Mouse (Mus musculus) CH12.LX (cell line): ENCODE data around the gene Slc26a10. TPM values are rescaled to one million over a fixed set of nuclear protein-coding genes. Genes with fewer than 3 reads are reported as not detected.
A peak's percentile ranks its signal among the peaks of the same experiment; 100 is the strongest.

Experiments used
- DNase-seq: peaks from one replicate; pipeline ENCODE4 v3.0.0-alpha.2; 2013; ENCODE audit errors: extremely low read depth
- H3K27ac ChIP-seq: 2 replicates; pipeline ENCODE4 v1.5.1; 2012; ENCODE audit warnings: low read depth, mild to moderate bottlenecking, control low read depth, moderate library complexity; ENCODE audit not compliant: insufficient read depth
- H3K27me3 ChIP-seq: replicated peaks from 2 replicates; pipeline ENCODE3; 2012; ENCODE audit warnings: inconsistent platforms
- H3K36me3 ChIP-seq, 2 experiments: replicated peaks in 1 of 2; 2 replicates each; pipeline versions ENCODE3 to v1.6.1; 2012; ENCODE audit warnings: inconsistent platforms in 1 of 2, low read length in 1 of 2, mild to moderate bottlenecking in 1 of 2, mixed read lengths in 1 of 2, moderate library complexity in 1 of 2; ENCODE audit not compliant: control insufficient read depth in 1 of 2, insufficient read depth in 1 of 2
- H3K4me1 ChIP-seq, 2 experiments: 2 replicates each; pipeline ENCODE4 v1.6.1; 2012; ENCODE audit warnings: inconsistent platforms in 1 of 2, moderate library complexity in 1 of 2; ENCODE audit not compliant: insufficient read depth in 2 of 2, control insufficient read depth in 1 of 2
- H3K4me2 ChIP-seq: 2 replicates; pipeline ENCODE4 v1.6.1; 2012; ENCODE audit warnings: low read depth, mild to moderate bottlenecking, control low read depth; ENCODE audit not compliant: poor library complexity, insufficient read depth, severe bottlenecking
- H3K4me3 ChIP-seq, 3 experiments: fragments of 150-350 bp in 1 of 3; sonication (generic) in 1 of 3; replicated peaks in 1 of 3; 2 replicates each; pipeline versions ENCODE3 to v1.5.1; 2011 to 2012; ENCODE audit warnings: low read depth in 2 of 3, low read length in 2 of 3, mild to moderate bottlenecking in 2 of 3, moderate library complexity in 2 of 3, control low read depth in 1 of 3, improper control_type of control experiment in 1 of 3, inconsistent platforms in 1 of 3, mixed read lengths in 1 of 3; ENCODE audit not compliant: poor library complexity in 1 of 3
- H3K79me2 ChIP-seq: replicated peaks from 2 replicates; pipeline ENCODE4 v1.6.1; 2012; ENCODE audit warnings: mild to moderate bottlenecking, moderate library complexity; ENCODE audit not compliant: control insufficient read depth, poor library complexity, insufficient read depth, severe bottlenecking; ENCODE audit errors: extremely low read depth
- H3K9ac ChIP-seq: 2 replicates; pipeline ENCODE4 v1.6.1; 2012; ENCODE audit warnings: low read depth, mild to moderate bottlenecking, control low read depth, moderate library complexity; ENCODE audit not compliant: insufficient read depth
- H3K9me3 ChIP-seq: replicated peaks from 2 replicates; pipeline ENCODE3; 2012; ENCODE audit warnings: low read length, inconsistent platforms, mixed read lengths
- CTCF ChIP-seq, 2 experiments: IDR thresholded peaks in 1 of 2; conservative IDR thresholded peaks in 1 of 2; 2 replicates each; pipeline ENCODE4 v1.5.1; 2011 to 2012; ENCODE audit warnings: low read depth in 2 of 2, low read length in 2 of 2, improper control_type of control experiment in 1 of 2, inconsistent platforms in 1 of 2, mild to moderate bottlenecking in 1 of 2, moderate library complexity in 1 of 2
- E2F4 ChIP-seq: IDR thresholded peaks from 2 replicates; pipeline ENCODE4 v1.6.1; 2011; ENCODE audit warnings: low read depth, low read length, improper control_type of control experiment; ENCODE audit not compliant: insufficient replicate concordance
- EP300 ChIP-seq: IDR thresholded peaks from 2 replicates; pipeline ENCODE4 v1.6.1; 2011; ENCODE audit warnings: low read length, improper control_type of control experiment
- HCFC1 ChIP-seq: IDR thresholded peaks from 2 replicates; pipeline ENCODE4 v1.6.1; 2012; ENCODE audit warnings: low read depth, mild to moderate bottlenecking, inconsistent platforms, low read length, improper control_type of control experiment
- JUN ChIP-seq: IDR thresholded peaks from 2 replicates; pipeline ENCODE4 v1.6.1; 2011; ENCODE audit warnings: low read depth, mild to moderate bottlenecking, low read length, improper control_type of control experiment, moderate library complexity; ENCODE audit not compliant: insufficient read depth
- MAX ChIP-seq: IDR thresholded peaks from 2 replicates; pipeline ENCODE4 v1.6.1; 2011; ENCODE audit warnings: low read length, improper control_type of control experiment
- MAZ ChIP-seq: IDR thresholded peaks from 2 replicates; pipeline ENCODE4 v1.6.1; 2012; ENCODE audit warnings: low read depth, mild to moderate bottlenecking, inconsistent platforms, low read length, improper control_type of control experiment, moderate library complexity
- NELFE ChIP-seq: IDR thresholded peaks from 2 replicates; pipeline ENCODE4 v1.6.1; 2011; ENCODE audit warnings: low read depth, low read length, improper control_type of control experiment
- RAD21 ChIP-seq: IDR thresholded peaks from 2 replicates; pipeline ENCODE4 v1.6.1; 2011; ENCODE audit warnings: low read depth, mild to moderate bottlenecking, low read length, improper control_type of control experiment, moderate library complexity
- SMC3 ChIP-seq: IDR thresholded peaks from 2 replicates; pipeline ENCODE4 v1.6.1; 2011; ENCODE audit warnings: low read depth, low read length, improper control_type of control experiment
- UBTF ChIP-seq: IDR thresholded peaks from 2 replicates; pipeline ENCODE4 v1.6.1; 2012; ENCODE audit warnings: low read depth, mild to moderate bottlenecking, inconsistent platforms, low read length, improper control_type of control experiment, moderate library complexity
- ZC3H11A ChIP-seq: IDR thresholded peaks from 2 replicates; pipeline ENCODE4 v1.6.1; 2012; ENCODE audit warnings: low read depth, mild to moderate bottlenecking, inconsistent platforms, low read length, improper control_type of control experiment
- dilution Hi-C: fragments of 300-500 bp; cut with MboI; formaldehyde crosslinking; loops from 2 replicates; pipeline ENCODE4 v1.14.3; 2020; ENCODE audit warnings: low sequenced_read_pairs; ENCODE audit not compliant: extremely low pct_unique_long_range_greater_than_20kb, extremely low pct_ligation_motif_present
- in situ Hi-C: fragments of 300-500 bp; cut with MboI; formaldehyde crosslinking; loops from 3 replicates; pipeline ENCODE4 v1.14.3; 2019; ENCODE audit warnings: low sequenced_read_pairs, low pct_ligation_motif_present, low pct_unique_long_range_greater_than_20kb, mixed read lengths
- polyA plus RNA-seq: library from polyadenylated mRNA; unstranded; fragments of >175 nt; gene quantifications from 2 replicates; pipeline ENCODE4 v1.2.1, GENCODE M21; 2012; ENCODE audit warnings: low read depth; ENCODE audit not compliant: insufficient read length
- total RNA-seq, 2 experiments: library from RNA; depleted of rRNA; stranded (reverse); fragments of 300-350 nt in 1 of 2; fragments of >200 nt in 1 of 2; gene quantifications; 2 replicates each; pipeline ENCODE4 v1.2.3; 2012 to 2014

Slc26a10 gene
- total and polyA plus RNA-seq, 3 experiments = 0.05 to 1.7 (median 0.16) TPM

GRCm38 (mm10) chr10:127176756-127177155, 3.7 kb downstream of the Slc26a10 start:
- TF ChIP-seq HCFC1 (no peak), MAZ (0 out of 2 replicates have a peak, but pooled peaks have one; percentile 51), ZC3H11A (no peak), MAX (no peak)
- peak overlapping the region; percentile 96 for H3K4me2 ChIP-seq
- no peak for DNase-seq
- no peaks in the 10 kb centered on the region for H3K79me2 ChIP-seq
- H3K27me3 ChIP-seq = peaks cover 29% of the 10 kb centered on the region
- no peaks in the 10 kb centered on the region for H3K9me3 ChIP-seq
- peaks cover 0 to 9% of the 10 kb centered on the region in 2 experiments; a peak in 2 of 4 replicates for H3K4me1 ChIP-seq
- peak overlapping the region in 2 of 3 experiments; percentile 52 to 62 for H3K4me3 ChIP-seq
- no peak overlapping the region for H3K27ac ChIP-seq
- in situ Hi-C loops (loop anchor here (5.0 kb wide), 1 partner anchor 46 kb away; no protein-coding TSS in a partner anchor), dilution Hi-C loops (no loop called here)
- peak overlapping the region; percentile 28; the same call in 1 of the 2 replicates for H3K9ac ChIP-seq
- H3K36me3 ChIP-seq = peaks cover 0 to 5% of the 10 kb centered on the region in 2 experiments

DNA sequence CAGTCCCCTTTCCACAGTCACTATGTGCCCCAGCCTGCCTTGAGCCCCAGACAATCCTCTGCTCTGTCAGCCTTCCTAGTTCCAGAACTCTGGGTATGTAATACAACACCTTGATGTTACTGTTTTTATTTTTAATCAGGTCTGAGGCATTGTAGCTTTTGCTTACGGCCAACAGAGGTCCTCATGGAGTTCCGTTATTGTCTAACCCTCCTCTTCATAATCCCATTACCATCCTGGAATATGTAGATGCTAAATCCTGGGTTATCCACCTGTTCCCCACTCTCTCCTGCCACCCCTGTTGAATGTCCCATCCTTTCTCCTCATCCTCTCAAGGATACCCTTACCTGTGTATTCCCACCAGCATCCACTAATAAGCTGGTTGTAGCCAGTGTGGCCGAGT, 4.2 kb downstream of the Slc26a10 start:
- dilution Hi-C loops = no loop called here
- Histone ChIP-seq H3K27ac (no peak overlapping the region), H3K27me3 (peaks cover 32% of the 10 kb centered on the region), H3K4me3 (peak overlapping the region in 1 of 3 experiments; percentile 52), H3K9me3 (no peaks in the 10 kb centered on the region), H3K79me2 (no peaks in the 10 kb centered on the region), H3K4me1 (peaks cover 3 to 9% of the 10 kb centered on the region in 2 experiments), H3K36me3 (peaks cover 0 to 10% of the 10 kb centered on the region in 2 experiments), H3K4me2 (peak overlapping the region; percentile 96), H3K9ac (peak overlapping the region; percentile 28; the same call in 1 of the 2 replicates)
- no peak for DNase-seq
- peak; percentile 2 for TF ChIP-seq RAD21
- TF ChIP-seq UBTF = no peak
- TF ChIP-seq EP300 = no peak
- TF ChIP-seq SMC3 = peak; percentile 30; the same call in 1 of the 2 replicates
- TF ChIP-seq JUN = no peak
- TF ChIP-seq CTCF (conservative IDR thresholded peaks at IDR 0.05 in 1 of 2, IDR thresholded peaks at IDR 0.05 in 1 of 2; ENCODE audit: low read depth in 2 of 2, low read length in 2 of 2) = peak in 1 of 2 experiments; percentile 51; a peak in 2 of 4 replicates
- no peak for TF ChIP-seq NELFE
- in situ Hi-C loops = loop anchor here (5.0 kb wide), 1 partner anchor 46 kb away; no protein-coding TSS in a partner anchor

- H3K4me1 ChIP-seq = peaks cover 9 to 10% of the 10 kb centered on the region in 2 experiments
- dilution Hi-C loops (no loop called here), in situ Hi-C loops (no loop called here)
- no peak for TF ChIP-seq E2F4
- peaks cover 0 to 14% of the 10 kb centered on the region in 2 experiments for H3K36me3 ChIP-seq
- H3K27ac ChIP-seq = no peak overlapping the region
- H3K9me3 ChIP-seq = no peaks in the 10 kb centered on the region
- peaks cover 32% of the 10 kb centered on the region for H3K27me3 ChIP-seq
- DNase-seq = no peak
- H3K79me2 ChIP-seq = no peaks in the 10 kb centered on the region
- no peak overlapping the region for H3K9ac ChIP-seq
- no peak overlapping the region for H3K4me3 ChIP-seq
- H3K4me2 ChIP-seq = no peak overlapping the region
These were observed 6.3 kb downstream of the Slc26a10 start for GRCm38 (mm10) chr10:127174170-127174569.
